Mouse (Mus musculus): Measurements from ENCODE around the gene Mpg. TPM values are rescaled to one million over a fixed set of nuclear protein-coding genes. Genes with fewer than 3 reads are reported as not detected.

Gene Mpg
- polyA plus RNA-seq, 1 experiment from 2014 or later = 36.0 TPM

DNA sequence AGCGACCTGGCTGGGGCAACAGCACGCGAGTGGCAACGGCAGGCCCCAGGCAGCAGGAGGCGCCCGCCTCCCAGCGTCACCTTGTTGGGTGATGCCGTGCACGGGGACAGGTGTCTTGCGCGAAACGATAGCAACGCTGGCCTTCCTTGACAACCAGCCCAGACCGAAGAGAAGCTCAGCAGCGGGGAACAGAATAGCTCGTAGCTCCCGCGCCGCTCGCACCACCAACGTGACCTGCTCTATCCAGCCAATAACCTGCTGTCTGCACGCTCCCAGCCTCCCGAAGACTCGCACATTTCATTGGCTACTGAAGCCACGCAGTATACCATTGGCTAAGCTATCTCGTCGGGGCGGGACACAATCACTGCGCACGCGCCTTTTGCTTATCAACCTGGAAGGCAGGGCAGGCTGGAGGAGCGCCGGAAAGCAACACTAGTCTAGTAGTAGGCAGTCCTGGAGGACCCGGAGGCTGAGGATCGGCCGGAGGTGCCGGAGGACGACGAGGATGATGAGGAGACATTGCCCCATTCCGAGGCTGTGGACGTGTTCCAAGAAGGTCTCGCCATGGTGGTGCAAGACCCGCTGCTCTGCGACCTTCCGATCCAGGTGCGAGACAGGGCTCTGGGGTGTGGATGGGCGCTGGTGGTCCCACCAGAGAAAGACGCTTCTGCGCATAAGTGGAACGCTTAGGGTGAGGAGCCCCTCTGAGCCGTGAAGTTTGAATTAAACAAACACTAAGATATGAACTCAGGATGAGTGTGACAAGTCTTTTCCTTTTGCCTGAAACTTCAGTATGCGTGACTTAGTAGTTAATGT lies 21.0 kb upstream of the Mpg start, which contains the start of gene Snrnp25:
Snrnp25 (plus strand) TSS at position 358 of the 816 bp plus-strand sequence.
- H3K4me2 ChIP-seq (replicated peaks) = peak within 1 kb of the TSS; percentile 69
- peak within 1 kb of the TSS; percentile 69 for H3K27ac ChIP-seq
- H3K4me1 ChIP-seq = peaks cover 8% of the 10 kb centered on the region; the same call in 1 of the 2 replicates
- ATAC-seq (ENCODE audit: insufficient number of reproducible peaks, insufficient read depth, low FRiP score, low TSS enrichment) = peak; percentile 100
- H3K36me3 ChIP-seq = peaks cover 30% of the 10 kb centered on the region
- no peaks in the 10 kb centered on the region for H3K9me3 ChIP-seq
- peak within 1 kb of the TSS; percentile 67 for H3K4me3 ChIP-seq
- H3K27me3 ChIP-seq = no peaks in the 10 kb centered on the region
- WGBS = under 1% methylated on average over 52 of the region's 52 CpGs
- peak within 1 kb of the TSS; percentile 69 for H3K9ac ChIP-seq

DNA sequence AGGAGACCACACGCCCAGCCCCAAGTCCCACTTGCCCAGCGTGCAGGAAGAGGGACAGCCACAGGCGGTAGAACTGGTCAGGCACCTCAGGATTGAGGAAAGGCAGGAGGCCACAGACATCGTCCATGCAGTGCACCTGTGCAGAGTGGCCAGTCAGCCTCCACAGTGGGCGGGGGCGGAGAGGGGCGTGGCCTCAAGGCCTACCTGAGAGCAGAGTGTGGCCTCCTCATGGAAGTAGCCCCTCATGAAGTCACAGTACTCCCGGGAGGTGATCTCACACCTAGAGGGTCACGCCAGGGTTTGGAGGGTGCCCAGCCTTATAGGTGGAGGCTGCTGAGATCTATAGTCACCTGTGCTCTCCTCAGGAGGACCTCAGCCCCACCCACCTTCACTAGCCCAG lies 15.7 kb upstream of the Mpg start:
- WGBS = 84% methylated on average over 9 of the region's 9 CpGs
- Histone ChIP-seq H3K4me1 (0 out of 2 replicates have a peak, but pooled peaks cover 3% of the 10 kb centered on the region), H3K4me2 (replicated peaks) (no peak overlapping the region), H3K36me3 (peaks cover 79% of the 10 kb centered on the region), H3K9me3 (no peaks in the 10 kb centered on the region), H3K27me3 (no peaks in the 10 kb centered on the region), H3K9ac (no peak overlapping the region), H3K27ac (no peak overlapping the region), H3K4me3 (no peak overlapping the region)
- ATAC-seq (ENCODE audit: insufficient number of reproducible peaks, insufficient read depth, low FRiP score, low TSS enrichment) = no peak

DNA sequence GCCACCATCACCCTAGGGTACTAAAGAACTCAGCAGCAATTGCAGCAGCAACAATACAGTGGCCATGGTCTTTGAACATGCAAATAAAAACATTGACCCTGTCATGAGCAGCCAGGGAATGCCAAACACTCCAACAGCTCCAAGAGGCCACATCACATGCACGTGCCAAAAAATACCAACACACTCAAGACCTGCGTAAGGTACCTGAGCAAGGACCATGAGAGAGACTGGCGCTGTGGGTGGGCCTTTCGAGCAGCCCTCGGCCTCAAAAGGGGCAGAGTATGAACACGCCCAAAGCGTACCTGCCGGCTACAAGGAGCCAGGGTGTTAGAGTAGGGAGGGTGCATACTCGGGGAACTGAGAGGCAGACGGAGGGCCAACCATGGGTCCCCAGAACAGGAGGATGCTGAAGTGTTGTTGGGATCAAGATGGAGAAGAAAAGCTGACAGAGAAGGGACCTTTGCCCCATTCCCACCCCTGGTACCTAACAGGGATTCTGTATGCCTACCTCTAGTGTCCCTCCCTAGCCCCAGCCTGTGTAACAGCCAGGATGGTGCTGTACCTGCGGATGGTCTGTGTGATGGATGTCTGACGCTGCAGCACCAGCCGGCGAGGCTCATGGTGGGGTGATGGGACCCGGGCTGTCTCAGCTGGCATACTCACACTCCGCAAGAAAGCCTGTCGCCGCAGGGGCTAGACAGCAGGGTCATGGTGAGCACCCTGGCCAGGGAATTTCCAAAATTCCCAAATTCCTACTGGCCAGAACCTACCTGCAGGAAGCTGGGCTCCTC lies 10.7 kb upstream of the Mpg start:
- 91% methylated on average over 18 of the region's 18 CpGs for WGBS
- Histone ChIP-seq H3K9me3 (no peaks in the 10 kb centered on the region), H3K4me2 (replicated peaks) (no peak overlapping the region), H3K4me1 (peaks cover 29% of the 10 kb centered on the region), H3K27ac (no peak overlapping the region), H3K4me3 (no peak overlapping the region), H3K36me3 (peaks cover 46% of the 10 kb centered on the region), H3K27me3 (no peaks in the 10 kb centered on the region), H3K9ac (no peak overlapping the region)
- ATAC-seq (ENCODE audit: insufficient number of reproducible peaks, insufficient read depth, low FRiP score, low TSS enrichment) = no peak

DNA sequence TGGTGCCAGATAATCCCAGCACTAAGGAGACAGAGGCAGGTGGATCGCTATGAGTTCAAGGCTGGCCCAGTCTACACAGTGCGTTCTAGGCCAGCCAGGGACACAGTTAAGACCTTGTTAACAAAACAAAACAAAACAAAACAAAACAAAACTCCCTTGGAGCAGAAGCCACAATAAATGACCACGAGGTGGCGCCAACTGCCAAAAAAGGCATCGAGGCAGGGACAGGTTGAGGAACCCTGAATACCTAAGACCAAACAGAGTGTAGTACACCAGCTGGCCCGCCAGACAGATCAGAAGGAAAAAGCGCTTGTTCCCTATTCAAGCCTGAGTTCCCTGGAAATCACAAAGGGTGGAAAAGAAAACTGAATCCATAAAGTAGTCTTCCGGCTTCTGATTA lies 9.5 kb upstream of the Mpg start:
- peaks cover 35% of the 10 kb centered on the region for H3K4me1 ChIP-seq
- 25% methylated on average over 8 of the region's 8 CpGs for WGBS
- H3K9ac ChIP-seq = no peak overlapping the region
- no peak overlapping the region for H3K4me3 ChIP-seq
- peaks cover 35% of the 10 kb centered on the region for H3K36me3 ChIP-seq
- H3K9me3 ChIP-seq = no peaks in the 10 kb centered on the region
- no peak overlapping the region for H3K27ac ChIP-seq
- no peak overlapping the region for H3K4me2 ChIP-seq (replicated peaks)
- H3K27me3 ChIP-seq = no peaks in the 10 kb centered on the region
- no peak for ATAC-seq (ENCODE audit: insufficient number of reproducible peaks, insufficient read depth, low FRiP score, low TSS enrichment)

DNA sequence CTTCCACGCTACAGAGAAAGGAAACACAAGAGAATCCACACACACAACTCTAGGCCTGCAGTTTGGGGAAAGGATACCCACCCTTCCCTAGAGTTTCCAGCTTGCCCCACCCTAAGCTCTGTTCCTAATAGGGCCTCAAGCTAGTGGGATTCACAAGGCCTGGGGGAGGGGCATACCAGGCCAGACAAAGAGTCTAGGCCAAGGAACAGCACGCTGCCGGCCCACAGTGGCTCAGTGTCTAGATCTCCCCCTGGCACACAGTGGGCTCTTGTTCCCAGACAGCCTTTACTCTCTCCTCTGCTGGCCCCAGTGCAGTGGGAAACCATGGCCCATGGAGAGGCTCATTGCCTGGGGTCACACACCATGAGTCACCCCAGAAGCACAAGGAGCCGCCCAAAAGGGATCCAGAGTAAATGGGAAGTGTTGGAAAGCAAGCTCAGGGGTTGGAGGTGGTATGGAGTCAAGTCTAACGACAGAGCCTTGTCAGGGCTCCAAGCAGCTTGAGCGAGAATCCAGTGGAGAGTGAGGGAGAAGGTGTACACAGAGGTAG lies 7.7 kb upstream of the Mpg start:
- Histone ChIP-seq H3K27ac (peak overlapping the region; percentile 69), H3K27me3 (peaks cover 4% of the 10 kb centered on the region; the same call in 1 of the 2 replicates), H3K9me3 (no peaks in the 10 kb centered on the region), H3K9ac (no peak overlapping the region; the same call in 1 of the 2 replicates), H3K36me3 (peaks cover 17% of the 10 kb centered on the region), H3K4me3 (no peak overlapping the region), H3K4me1 (peaks cover 47% of the 10 kb centered on the region), H3K4me2 (replicated peaks) (peak overlapping the region; percentile 15; the same call in 1 of the 2 replicates)
- 43% methylated on average over 6 of the region's 6 CpGs for WGBS
- no peak for ATAC-seq (ENCODE audit: insufficient number of reproducible peaks, insufficient read depth, low FRiP score, low TSS enrichment)

DNA sequence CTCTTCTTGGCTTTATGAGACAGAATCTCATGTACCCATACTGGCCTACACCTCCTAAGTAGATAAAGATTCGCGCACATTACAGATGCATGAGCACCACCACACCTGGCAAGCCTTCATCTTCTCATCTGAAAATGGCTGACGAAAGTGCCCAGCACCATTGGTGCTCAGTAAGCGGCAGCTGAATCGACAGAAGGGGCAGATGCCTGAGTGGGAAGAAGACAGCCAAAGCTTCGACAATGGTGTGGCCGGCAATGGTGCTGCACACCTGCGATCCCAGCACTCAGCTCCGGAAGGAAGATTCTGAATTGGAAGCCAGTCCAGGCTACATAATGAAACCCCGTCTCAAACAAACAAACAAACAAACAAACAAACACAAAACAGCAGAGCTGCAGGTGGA lies 7.0 kb upstream of the Mpg start:
- peaks cover 47% of the 10 kb centered on the region for H3K4me1 ChIP-seq
- no peaks in the 10 kb centered on the region for H3K9me3 ChIP-seq
- peak overlapping the region; percentile 86; the same call in 1 of the 2 replicates for H3K4me2 ChIP-seq (replicated peaks)

DNA sequence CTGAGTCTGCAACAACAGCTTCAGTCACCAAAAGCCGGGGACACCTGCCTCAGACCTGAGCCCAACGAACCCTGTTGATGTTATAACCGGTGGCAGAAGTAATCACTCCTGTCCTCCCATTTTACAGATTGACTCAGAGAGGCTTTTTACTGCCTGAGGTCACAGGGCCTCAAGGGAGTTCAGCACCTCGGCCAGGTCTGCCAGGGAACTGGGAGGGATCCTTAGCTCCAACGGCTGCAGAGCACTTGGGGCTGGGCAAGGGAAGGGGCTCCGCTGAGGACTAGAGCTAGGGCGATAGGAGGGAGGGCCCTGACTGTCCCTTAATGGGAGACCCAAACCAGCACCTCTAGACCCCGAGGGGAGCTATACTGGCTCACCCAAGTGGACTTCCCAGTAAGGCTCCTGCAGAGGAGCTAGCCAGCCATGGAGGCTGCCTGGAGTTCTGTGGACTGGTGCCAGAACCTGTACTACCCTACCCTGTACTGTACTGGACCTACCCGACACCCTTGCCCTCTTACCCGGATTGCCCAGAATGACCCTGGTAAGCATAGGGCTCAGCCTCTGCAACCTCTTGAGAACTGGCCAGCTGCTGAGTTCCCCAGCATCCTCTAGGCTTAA lies 5.6 kb upstream of the Mpg start:
- 37% methylated on average over 10 of the region's 10 CpGs for WGBS
- H3K27me3 ChIP-seq = peaks cover 4% of the 10 kb centered on the region; the same call in 1 of the 2 replicates
- no peaks in the 10 kb centered on the region for H3K9me3 ChIP-seq
- H3K27ac ChIP-seq = peak overlapping the region; percentile 89
- peak overlapping the region; percentile 86 for H3K4me3 ChIP-seq
- H3K4me2 ChIP-seq (replicated peaks) = peak overlapping the region; percentile 86
- peak; percentile 29; the same call in 1 of the 2 replicates for ATAC-seq (ENCODE audit: insufficient number of reproducible peaks, insufficient read depth, low FRiP score, low TSS enrichment)
- peaks cover 59% of the 10 kb centered on the region for H3K4me1 ChIP-seq
- peak overlapping the region; percentile 94 for H3K9ac ChIP-seq
- H3K36me3 ChIP-seq = no peaks in the 10 kb centered on the region

More for the DNA sequence above, 7.0 kb upstream of the Mpg start:
- H3K9ac ChIP-seq = 0 out of 2 replicates have a peak overlapping the region, but pooled peaks have one; percentile 2
- WGBS = 89% methylated on average over 10 of the region's 10 CpGs
- no peak overlapping the region for H3K4me3 ChIP-seq
- no peak overlapping the region for H3K27ac ChIP-seq
- H3K36me3 ChIP-seq = peaks cover 10% of the 10 kb centered on the region; the same call in 1 of the 2 replicates
- ATAC-seq (ENCODE audit: insufficient number of reproducible peaks, insufficient read depth, low FRiP score, low TSS enrichment) = no peak
- H3K27me3 ChIP-seq = peaks cover 4% of the 10 kb centered on the region; the same call in 1 of the 2 replicates

DNA sequence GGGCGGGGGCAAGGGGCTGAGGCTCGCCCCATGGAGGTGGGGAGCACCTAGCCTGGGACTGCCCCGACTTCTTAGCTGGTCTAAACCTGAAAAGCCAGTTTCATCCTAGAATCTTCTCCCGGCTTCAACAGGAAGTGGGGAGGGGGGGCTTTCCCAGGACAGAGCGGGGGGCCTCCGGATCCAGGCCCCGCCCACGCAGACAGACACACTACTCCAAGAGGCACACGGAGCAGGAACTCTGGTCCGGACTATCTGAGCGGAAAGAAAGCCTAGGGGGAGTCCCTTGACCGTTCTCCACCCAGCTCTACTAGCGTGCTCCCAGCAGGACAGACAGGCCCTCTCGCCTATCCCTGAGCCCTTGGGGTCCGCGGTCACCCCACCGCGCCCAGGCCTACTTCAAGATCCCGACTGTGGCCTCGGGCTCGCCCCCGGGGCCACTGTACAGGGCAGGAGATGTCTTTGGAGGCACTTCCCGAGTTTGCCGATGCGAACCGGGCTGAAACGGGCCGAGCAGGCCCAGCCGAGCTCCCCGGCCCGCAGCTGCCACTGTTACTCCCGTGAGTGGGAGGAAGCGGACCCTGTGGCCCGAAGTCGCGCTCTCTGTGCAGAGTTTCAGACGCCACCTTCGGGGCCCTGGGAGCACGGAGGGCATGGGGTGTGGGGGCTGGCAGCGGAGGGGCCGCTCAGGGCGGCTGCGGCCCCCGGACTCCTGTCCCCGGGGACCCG lies 4.9 kb upstream of the Mpg start:
- peaks cover 4% of the 10 kb centered on the region; the same call in 1 of the 2 replicates for H3K27me3 ChIP-seq
- WGBS = under 1% methylated on average over 38 of the region's 46 CpGs
- H3K4me1 ChIP-seq = peaks cover 64% of the 10 kb centered on the region
- peak overlapping the region; percentile 86 for H3K4me2 ChIP-seq (replicated peaks)
- peak overlapping the region; percentile 94 for H3K9ac ChIP-seq
- no peaks in the 10 kb centered on the region for H3K36me3 ChIP-seq
- no peaks in the 10 kb centered on the region for H3K9me3 ChIP-seq
- peak overlapping the region; percentile 86 for H3K4me3 ChIP-seq
- peak; percentile 47 for ATAC-seq (ENCODE audit: insufficient number of reproducible peaks, insufficient read depth, low FRiP score, low TSS enrichment)
- H3K27ac ChIP-seq = peak overlapping the region; percentile 89

DNA sequence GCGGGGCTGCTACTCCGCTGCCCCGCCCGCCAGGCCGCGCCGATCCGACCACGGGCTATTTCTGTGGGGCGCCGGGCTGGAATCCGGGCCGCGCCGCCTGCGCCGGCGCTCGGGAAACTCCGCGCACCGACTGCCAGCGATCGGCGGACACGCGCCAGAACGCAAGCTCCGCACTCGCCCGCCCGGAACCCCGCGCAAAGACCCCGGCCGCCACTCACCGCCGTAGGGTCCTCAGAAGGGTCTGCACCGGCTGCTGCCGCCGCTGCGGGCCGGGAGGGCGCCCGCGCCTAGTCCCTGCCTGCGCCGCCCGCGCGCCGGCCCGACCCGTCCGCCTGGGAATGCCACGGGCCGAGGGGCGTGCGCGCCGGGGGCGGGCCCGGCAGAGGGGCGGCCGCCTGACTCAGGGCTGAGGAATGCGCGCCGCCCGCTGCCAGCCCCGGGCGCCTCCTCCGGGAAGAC lies 4.3 kb upstream of the Mpg start, which contains the start of gene Rhbdf1:
Rhbdf1 (minus strand) TSS at position 350 of the 459 bp plus-strand sequence.
- Histone ChIP-seq H3K27me3 (peaks cover 4% of the 10 kb centered on the region; the same call in 1 of the 2 replicates), H3K27ac (peak within 1 kb of the TSS; percentile 89), H3K4me3 (peak within 1 kb of the TSS; percentile 86), H3K4me2 (replicated peaks) (peak within 1 kb of the TSS; percentile 86), H3K36me3 (no peaks in the 10 kb centered on the region), H3K9ac (peak within 1 kb of the TSS; percentile 94), H3K4me1 (peaks cover 66% of the 10 kb centered on the region), H3K9me3 (no peaks in the 10 kb centered on the region)
- ATAC-seq (ENCODE audit: insufficient number of reproducible peaks, insufficient read depth, low FRiP score, low TSS enrichment) = no peak; the same call in 1 of the 2 replicates
- under 1% methylated on average over 62 of the region's 72 CpGs for WGBS

DNA sequence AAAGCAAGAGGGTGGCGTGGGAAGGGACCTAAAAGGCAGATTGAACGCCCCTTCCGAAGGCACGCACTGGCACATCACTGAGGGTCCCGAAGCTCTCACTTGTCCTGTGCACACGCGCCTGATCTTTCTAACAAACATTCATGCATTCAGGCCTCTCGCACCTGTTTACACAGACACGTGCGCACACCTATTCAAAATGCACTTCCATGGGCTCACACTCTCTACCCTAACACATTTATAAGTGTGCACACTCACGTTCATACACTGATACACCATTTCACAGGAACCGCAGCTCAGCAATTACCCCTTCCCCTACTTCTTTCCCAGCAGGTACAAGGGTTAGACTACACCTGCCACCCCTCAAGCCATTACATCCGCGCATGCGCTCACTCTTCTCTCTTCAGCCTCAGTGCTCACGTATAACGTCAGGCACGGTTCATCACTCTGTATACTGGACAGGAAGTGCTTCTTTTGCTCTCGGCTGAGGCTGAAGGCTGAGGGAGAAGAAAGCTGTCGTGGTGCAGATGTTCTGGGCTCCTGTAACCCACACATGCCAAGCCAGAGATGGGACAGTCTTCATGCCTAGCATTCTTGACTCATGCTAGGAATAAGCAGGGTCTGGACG lies 3.6 kb upstream of the Mpg start:
- 7% methylated on average over 21 of the region's 21 CpGs for WGBS
- Histone ChIP-seq H3K9ac (peak overlapping the region; percentile 94), H3K27ac (0 out of 2 replicates have a peak overlapping the region, but pooled peaks have one; percentile 89), H3K4me2 (replicated peaks) (peak overlapping the region; percentile 86), H3K9me3 (no peaks in the 10 kb centered on the region), H3K4me1 (peaks cover 69% of the 10 kb centered on the region), H3K36me3 (no peaks in the 10 kb centered on the region), H3K4me3 (peak overlapping the region; percentile 86), H3K27me3 (peaks cover 4% of the 10 kb centered on the region; the same call in 1 of the 2 replicates)
- no peak for ATAC-seq (ENCODE audit: insufficient number of reproducible peaks, insufficient read depth, low FRiP score, low TSS enrichment)

All from embryonic facial prominence, embryonic 12.5 days (tissue).